Mouse (Mus musculus) hindbrain, embryonic 15.5 days (tissue): ENCODE results near the gene Homer3. TPM values are rescaled to one million over a fixed set of nuclear protein-coding genes. Genes with fewer than 3 reads are reported as not detected.

Experiments used
- ATAC-seq: fragments of 200-750 bp; cut with Nextera tagmentation; 2 replicates; pipeline ENCODE4 v1.8.0; 2017; ENCODE audit warnings: low read depth, moderate number of reproducible peaks, moderate TSS enrichment; ENCODE audit not compliant: low FRiP score
- H3K27ac ChIP-seq: fragments of 300-500 bp; sonication (generic); replicated peaks from 2 replicates; pipeline ENCODE4 v1.5.1; 2015; ENCODE audit warnings: mild to moderate bottlenecking, inconsistent platforms
- H3K27me3 ChIP-seq: fragments of 300-500 bp; sonication (generic); 2 replicates; pipeline ENCODE4 v1.6.1; 2015; ENCODE audit warnings: control low read depth, inconsistent platforms
- H3K36me3 ChIP-seq: fragments of 300-500 bp; sonication (generic); 2 replicates; pipeline ENCODE4 v1.6.1; 2015; ENCODE audit warnings: control low read depth, inconsistent platforms
- H3K4me1 ChIP-seq: fragments of 300-500 bp; sonication (generic); replicated peaks from 2 replicates; pipeline ENCODE4 v1.6.1; 2015; ENCODE audit warnings: control low read depth, inconsistent platforms
- H3K4me2 ChIP-seq: fragments of 300-500 bp; sonication (generic); 2 replicates; pipeline ENCODE4 v1.6.1; 2015; ENCODE audit warnings: moderate library complexity, mild to moderate bottlenecking, inconsistent platforms
- H3K4me3 ChIP-seq: fragments of 300-500 bp; sonication (generic); 2 replicates; pipeline ENCODE4 v1.5.1; 2015; ENCODE audit warnings: mild to moderate bottlenecking, inconsistent platforms
- H3K9ac ChIP-seq: fragments of 300-500 bp; sonication (generic); 2 replicates; pipeline ENCODE4 v1.6.1; 2015; ENCODE audit warnings: inconsistent platforms
- H3K9me3 ChIP-seq: fragments of 300-500 bp; sonication (generic); 2 replicates; pipeline ENCODE4 v1.6.1; 2016; ENCODE audit warnings: control low read depth, inconsistent platforms
- WGBS: fragments of 180-500 bp; shearing (Covaris S2); methylation state at CpG from one replicate; pipeline ENCODE4 v1.1.7; 2015; 5-methylcytosine and 5-hydroxymethylcytosine counted together
- polyA plus RNA-seq: library from polyadenylated mRNA; unstranded; fragments of >200 nt; fragmentation: Nextera tagmentation; extraction: Ambion mirVana; gene quantifications from 2 replicates; pipeline ENCODE4 v1.2.1, GENCODE M21; 2015

Homer3 gene
- polyA plus RNA-seq, 1 experiment from 2014 or later = 30.8 TPM

GRCm38 (mm10) chr8:70267674-70268073 lies 15.0 kb upstream of the Homer3 start:
- Histone ChIP-seq H3K36me3 (peaks cover 30% of the 10 kb centered on the region), H3K9me3 (no peaks in the 10 kb centered on the region), H3K4me2 (no peak overlapping the region), H3K27me3 (no peaks in the 10 kb centered on the region), H3K4me1 (no peaks in the 10 kb centered on the region), H3K9ac (no peak overlapping the region), H3K27ac (no peak overlapping the region), H3K4me3 (no peak overlapping the region)
- 83% methylated on average over 3 of the region's 3 CpGs for WGBS
- ATAC-seq = no peak

GRCm38 (mm10) chr8:70268311-70268710 lies 14.3 kb upstream of the Homer3 start:
- 58% methylated on average over 5 of the region's 5 CpGs for WGBS
- ATAC-seq = no peak
- Histone ChIP-seq H3K27me3 (no peaks in the 10 kb centered on the region), H3K9ac (no peak overlapping the region), H3K4me1 (no peaks in the 10 kb centered on the region), H3K9me3 (no peaks in the 10 kb centered on the region), H3K27ac (no peak overlapping the region), H3K36me3 (peaks cover 24% of the 10 kb centered on the region), H3K4me2 (no peak overlapping the region), H3K4me3 (no peak overlapping the region)

- Histone ChIP-seq H3K9ac (no peak overlapping the region), H3K27ac (no peak overlapping the region), H3K4me2 (no peak overlapping the region), H3K27me3 (no peaks in the 10 kb centered on the region), H3K4me1 (no peaks in the 10 kb centered on the region), H3K36me3 (peaks cover 17% of the 10 kb centered on the region), H3K4me3 (no peak overlapping the region), H3K9me3 (no peaks in the 10 kb centered on the region)
- no peak for ATAC-seq
- WGBS = 58% methylated on average over 11 of the region's 11 CpGs
Measured at GRCm38 (mm10) chr8:70268799-70269565, 13.6 kb upstream of the Homer3 start.

GRCm38 (mm10) chr8:70272949-70273348 lies 9.7 kb upstream of the Homer3 start:
- no peak overlapping the region for H3K27ac ChIP-seq
- H3K27me3 ChIP-seq = no peaks in the 10 kb centered on the region
- 72% methylated on average over 3 of the region's 3 CpGs for WGBS
- H3K36me3 ChIP-seq = no peaks in the 10 kb centered on the region
- no peaks in the 10 kb centered on the region for H3K9me3 ChIP-seq
- H3K9ac ChIP-seq = no peak overlapping the region
- no peaks in the 10 kb centered on the region for H3K4me1 ChIP-seq
- ATAC-seq = no peak
- H3K4me3 ChIP-seq = no peak overlapping the region
- H3K4me2 ChIP-seq = no peak overlapping the region

- H3K9me3 ChIP-seq = no peaks in the 10 kb centered on the region
- no peak overlapping the region for H3K4me3 ChIP-seq
- no peak overlapping the region for H3K9ac ChIP-seq
- no peaks in the 10 kb centered on the region for H3K36me3 ChIP-seq
- H3K27me3 ChIP-seq = no peaks in the 10 kb centered on the region
- no peak for ATAC-seq
- H3K4me1 ChIP-seq = no peaks in the 10 kb centered on the region
- no peak overlapping the region for H3K27ac ChIP-seq
- H3K4me2 ChIP-seq = no peak overlapping the region
Measured at GRCm38 (mm10) chr8:70274350-70274749, 8.3 kb upstream of the Homer3 start.

GRCm38 (mm10) chr8:70276476-70276875 lies 6.2 kb upstream of the Homer3 start:
- no peaks in the 10 kb centered on the region for H3K4me1 ChIP-seq
- ATAC-seq = no peak
- no peak overlapping the region for H3K4me3 ChIP-seq
- no peak overlapping the region for H3K4me2 ChIP-seq
- no peaks in the 10 kb centered on the region for H3K9me3 ChIP-seq
- H3K9ac ChIP-seq = no peak overlapping the region
- no peaks in the 10 kb centered on the region for H3K36me3 ChIP-seq
- WGBS = 90% methylated on average over 3 of the region's 3 CpGs
- no peaks in the 10 kb centered on the region for H3K27me3 ChIP-seq
- no peak overlapping the region for H3K27ac ChIP-seq

- H3K4me3 ChIP-seq = no peak overlapping the region
- H3K9ac ChIP-seq = no peak overlapping the region
- H3K4me2 ChIP-seq = no peak overlapping the region
- H3K4me1 ChIP-seq = peaks cover 12% of the 10 kb centered on the region
- no peaks in the 10 kb centered on the region for H3K9me3 ChIP-seq
- H3K27ac ChIP-seq = no peak overlapping the region
- ATAC-seq = no peak
- whole genome bisulfite sequencing = 55% methylated on average over 15 of the region's 15 CpGs
- H3K27me3 ChIP-seq = no peaks in the 10 kb centered on the region
- H3K36me3 ChIP-seq = no peaks in the 10 kb centered on the region
Measured at GRCm38 (mm10) chr8:70278175-70278574, 4.5 kb upstream of the Homer3 start.

GRCm38 (mm10) chr8:70279266-70279665 lies 3.4 kb upstream of the Homer3 start:
- H3K9ac ChIP-seq = no peak overlapping the region
- no peak overlapping the region for H3K4me3 ChIP-seq
- H3K36me3 ChIP-seq = no peaks in the 10 kb centered on the region
- no peak overlapping the region for H3K27ac ChIP-seq
- H3K27me3 ChIP-seq = no peaks in the 10 kb centered on the region
- H3K9me3 ChIP-seq = no peaks in the 10 kb centered on the region
- H3K4me1 ChIP-seq = peaks cover 21% of the 10 kb centered on the region
- ATAC-seq = no peak
- H3K4me2 ChIP-seq = no peak overlapping the region
- 73% methylated on average over 8 of the region's 8 CpGs for WGBS

- Histone ChIP-seq H3K4me2 (no peak overlapping the region), H3K36me3 (peaks cover 8% of the 10 kb centered on the region), H3K27me3 (no peaks in the 10 kb centered on the region), H3K4me1 (peaks cover 22% of the 10 kb centered on the region), H3K4me3 (no peak overlapping the region), H3K9ac (no peak overlapping the region), H3K9me3 (no peaks in the 10 kb centered on the region), H3K27ac (no peak overlapping the region)
- WGBS = 34% methylated on average over 3 of the region's 3 CpGs
- ATAC-seq = no peak
Measured at GRCm38 (mm10) chr8:70281001-70281400, 1.6 kb upstream of the Homer3 start.

GRCm38 (mm10) chr8:70283136-70284077 lies 780 bp downstream of the Homer3 start:
- WGBS = under 1% methylated on average over 55 of the region's 55 CpGs
- H3K4me1 ChIP-seq = peaks cover 22% of the 10 kb centered on the region
- peak overlapping the region; percentile 95 for H3K4me2 ChIP-seq
- ATAC-seq = peak; percentile 60
- peak overlapping the region; percentile 73 for H3K9ac ChIP-seq
- H3K36me3 ChIP-seq = peaks cover 20% of the 10 kb centered on the region
- H3K27ac ChIP-seq = peak overlapping the region; percentile 65
- peak overlapping the region; percentile 75 for H3K4me3 ChIP-seq
- no peaks in the 10 kb centered on the region for H3K9me3 ChIP-seq
- H3K27me3 ChIP-seq = no peaks in the 10 kb centered on the region

- no peak for ATAC-seq
- Histone ChIP-seq H3K9me3 (no peaks in the 10 kb centered on the region), H3K36me3 (peaks cover 20% of the 10 kb centered on the region), H3K9ac (no peak overlapping the region), H3K4me2 (no peak overlapping the region), H3K4me3 (no peak overlapping the region), H3K27ac (no peak overlapping the region), H3K4me1 (peaks cover 22% of the 10 kb centered on the region), H3K27me3 (no peaks in the 10 kb centered on the region)
- WGBS = 79% methylated on average over 5 of the region's 5 CpGs
Measured at GRCm38 (mm10) chr8:70284421-70284820, 1.8 kb downstream of the Homer3 start.

- Histone ChIP-seq H3K9me3 (no peaks in the 10 kb centered on the region), H3K4me1 (peaks cover 22% of the 10 kb centered on the region), H3K27me3 (no peaks in the 10 kb centered on the region), H3K4me3 (no peak overlapping the region), H3K9ac (no peak overlapping the region), H3K36me3 (peaks cover 20% of the 10 kb centered on the region), H3K27ac (no peak overlapping the region), H3K4me2 (no peak overlapping the region)
- no peak for ATAC-seq
- 96% methylated on average over 15 of the region's 15 CpGs for WGBS
Measured at GRCm38 (mm10) chr8:70285304-70285703, 2.7 kb downstream of the Homer3 start.
